Mouse (Mus musculus): Measurements from ENCODE around the gene Gm17490. TPM values are rescaled to one million over a fixed set of nuclear protein-coding genes. Genes with fewer than 3 reads are reported as not detected.

Gm17490 gene
- total RNA-seq, 1 experiment, result not detected

- in situ Hi-C loops (cut with MboI; ENCODE audit: low sequenced_read_pairs in 2 of 2, unreplicated experiment in 2 of 2), result no loop called here
- Histone ChIP-seq H3K36me3 (ENCODE audit: control insufficient read depth, insufficient read depth, low read length, poor library complexity, severe bottlenecking) (peaks cover 47% of the 10 kb centered on the region), H3K4me1 (ENCODE audit: control insufficient read depth in 2 of 2, insufficient read depth in 2 of 2, low read length in 2 of 2, poor library complexity in 1 of 2) (peaks cover 0 to 9% of the 10 kb centered on the region in 2 experiments; a peak in 3 of 4 replicates), H3K4me3 (ENCODE audit: insufficient read depth in 1 of 2, low read depth in 1 of 2, low read length in 2 of 2, poor library complexity in 1 of 2, severe bottlenecking in 1 of 2) (no peak overlapping the region), H3K9me3 (ENCODE audit: control insufficient read depth, insufficient read depth, low read depth, low read length) (0 out of 2 replicates have a peak, but pooled peaks cover 3% of the 10 kb centered on the region), H3K27ac (ENCODE audit: insufficient read depth, low read depth, low read length, poor library complexity, severe bottlenecking) (no peak overlapping the region), H3K9ac (ENCODE audit: insufficient read depth, low read depth, low read length, poor library complexity, severe bottlenecking) (no peak overlapping the region)
- DNase-seq (ENCODE audit: low read depth, low spot score), result no peak
- TF ChIP-seq ZC3H11A (IDR thresholded peaks at IDR 0.05; ENCODE audit: borderline replicate concordance, low read depth, low read length) (no peak), CHD2 (IDR thresholded peaks at IDR 0.05; ENCODE audit: low read depth, low read length) (no peak), MAFK (IDR thresholded peaks at IDR 0.05; ENCODE audit: insufficient read depth, low read depth, low read length) (no peak), HCFC1 (IDR thresholded peaks at IDR 0.05; ENCODE audit: borderline replicate concordance, insufficient read depth, low read length) (no peak), ZNF384 (IDR thresholded peaks at IDR 0.05; ENCODE audit: low read depth, low read length) (no peak)
These were observed 28.2 kb downstream of the Gm17490 start for GRCm38 (mm10) chr2:11597906-11598305.

GRCm38 (mm10) chr2:11596690-11597089, 29.4 kb downstream of the Gm17490 start:
- TF ChIP-seq MAFK (IDR thresholded peaks at IDR 0.05; ENCODE audit: insufficient read depth, low read depth, low read length) (no peak), ZC3H11A (IDR thresholded peaks at IDR 0.05; ENCODE audit: borderline replicate concordance, low read depth, low read length) (no peak), HCFC1 (IDR thresholded peaks at IDR 0.05; ENCODE audit: borderline replicate concordance, insufficient read depth, low read length) (no peak), CHD2 (IDR thresholded peaks at IDR 0.05; ENCODE audit: low read depth, low read length) (no peak), ZNF384 (IDR thresholded peaks at IDR 0.05; ENCODE audit: low read depth, low read length) (no peak)
- 0 out of 2 replicates have a peak, but pooled peaks cover 3% of the 10 kb centered on the region for H3K9me3 ChIP-seq (ENCODE audit: control insufficient read depth, insufficient read depth, low read depth, low read length)
- DNase-seq (ENCODE audit: low read depth, low spot score), result no peak
- peaks cover 51% of the 10 kb centered on the region for H3K36me3 ChIP-seq (ENCODE audit: control insufficient read depth, insufficient read depth, low read length, poor library complexity, severe bottlenecking)
- H3K4me3 ChIP-seq (ENCODE audit: insufficient read depth in 1 of 2, low read depth in 1 of 2, low read length in 2 of 2, poor library complexity in 1 of 2, severe bottlenecking in 1 of 2), result no peak overlapping the region
- H3K4me1 ChIP-seq (ENCODE audit: control insufficient read depth in 2 of 2, insufficient read depth in 2 of 2, low read length in 2 of 2, poor library complexity in 1 of 2), result peaks cover 0 to 6% of the 10 kb centered on the region in 2 experiments; a peak in 3 of 4 replicates
- no peak overlapping the region for H3K27ac ChIP-seq (ENCODE audit: insufficient read depth, low read depth, low read length, poor library complexity, severe bottlenecking)
- in situ Hi-C loops (cut with MboI; ENCODE audit: low sequenced_read_pairs in 2 of 2, unreplicated experiment in 2 of 2), result no loop called here
- no peak overlapping the region for H3K9ac ChIP-seq (ENCODE audit: insufficient read depth, low read depth, low read length, poor library complexity, severe bottlenecking)

GRCm38 (mm10) chr2:11587996-11588395, 38.1 kb downstream of the Gm17490 start:
- Histone ChIP-seq H3K4me3 (ENCODE audit: insufficient read depth in 1 of 2, low read depth in 1 of 2, low read length in 2 of 2, poor library complexity in 1 of 2, severe bottlenecking in 1 of 2) (no peak overlapping the region), H3K4me1 (ENCODE audit: control insufficient read depth in 2 of 2, insufficient read depth in 2 of 2, low read length in 2 of 2, poor library complexity in 1 of 2) (no peaks in the 10 kb centered on the region), H3K9me3 (ENCODE audit: control insufficient read depth, insufficient read depth, low read depth, low read length) (no peaks in the 10 kb centered on the region), H3K9ac (ENCODE audit: insufficient read depth, low read depth, low read length, poor library complexity, severe bottlenecking) (no peak overlapping the region), H3K27ac (ENCODE audit: insufficient read depth, low read depth, low read length, poor library complexity, severe bottlenecking) (no peak overlapping the region), H3K36me3 (ENCODE audit: control insufficient read depth, insufficient read depth, low read length, poor library complexity, severe bottlenecking) (peaks cover 41% of the 10 kb centered on the region)
- in situ Hi-C loops (cut with MboI; ENCODE audit: low sequenced_read_pairs in 2 of 2, unreplicated experiment in 2 of 2), result no loop called here
- TF ChIP-seq HCFC1 (IDR thresholded peaks at IDR 0.05; ENCODE audit: borderline replicate concordance, insufficient read depth, low read length) (no peak), CHD2 (IDR thresholded peaks at IDR 0.05; ENCODE audit: low read depth, low read length) (no peak), ZNF384 (IDR thresholded peaks at IDR 0.05; ENCODE audit: low read depth, low read length) (no peak)
- DNase-seq (ENCODE audit: low read depth, low spot score), result no peak

- Histone ChIP-seq H3K36me3 (ENCODE audit: control insufficient read depth, insufficient read depth, low read length, poor library complexity, severe bottlenecking) (peaks cover 4% of the 10 kb centered on the region), H3K4me1 (ENCODE audit: control insufficient read depth in 2 of 2, insufficient read depth in 2 of 2, low read length in 2 of 2, poor library complexity in 1 of 2) (0 out of 4 replicates have a peak, but pooled peaks cover 0 to 2% of the 10 kb centered on the region in 2 experiments), H3K4me3 (ENCODE audit: insufficient read depth in 1 of 2, low read depth in 1 of 2, low read length in 2 of 2, poor library complexity in 1 of 2, severe bottlenecking in 1 of 2) (no peak overlapping the region), H3K27ac (ENCODE audit: insufficient read depth, low read depth, low read length, poor library complexity, severe bottlenecking) (no peak overlapping the region), H3K9me3 (ENCODE audit: control insufficient read depth, insufficient read depth, low read depth, low read length) (no peaks in the 10 kb centered on the region), H3K9ac (ENCODE audit: insufficient read depth, low read depth, low read length, poor library complexity, severe bottlenecking) (no peak overlapping the region)
- no peak for TF ChIP-seq MAFK (IDR thresholded peaks at IDR 0.05; ENCODE audit: insufficient read depth, low read depth, low read length)
- no peak for TF ChIP-seq ZC3H11A (IDR thresholded peaks at IDR 0.05; ENCODE audit: borderline replicate concordance, low read depth, low read length)
- TF ChIP-seq HCFC1 (IDR thresholded peaks at IDR 0.05; ENCODE audit: borderline replicate concordance, insufficient read depth, low read length), result no peak
- TF ChIP-seq CHD2 (IDR thresholded peaks at IDR 0.05; ENCODE audit: low read depth, low read length), result no peak
- TF ChIP-seq ZNF384 (IDR thresholded peaks at IDR 0.05; ENCODE audit: low read depth, low read length), result no peak
- DNase-seq (ENCODE audit: low read depth, low spot score), result no peak
- in situ Hi-C loops (cut with MboI; ENCODE audit: low sequenced_read_pairs in 2 of 2, unreplicated experiment in 2 of 2), result no loop called here
These were observed 46.7 kb downstream of the Gm17490 start for GRCm38 (mm10) chr2:11579399-11579798.

GRCm38 (mm10) chr2:11578187-11578586, 47.9 kb downstream of the Gm17490 start:
- Histone ChIP-seq H3K4me3 (ENCODE audit: insufficient read depth in 1 of 2, low read depth in 1 of 2, low read length in 2 of 2, poor library complexity in 1 of 2, severe bottlenecking in 1 of 2) (no peak overlapping the region), H3K36me3 (ENCODE audit: control insufficient read depth, insufficient read depth, low read length, poor library complexity, severe bottlenecking) (no peaks in the 10 kb centered on the region; the same call in 1 of the 2 replicates), H3K27ac (ENCODE audit: insufficient read depth, low read depth, low read length, poor library complexity, severe bottlenecking) (no peak overlapping the region), H3K9ac (ENCODE audit: insufficient read depth, low read depth, low read length, poor library complexity, severe bottlenecking) (no peak overlapping the region), H3K4me1 (ENCODE audit: control insufficient read depth in 2 of 2, insufficient read depth in 2 of 2, low read length in 2 of 2, poor library complexity in 1 of 2) (0 out of 4 replicates have a peak, but pooled peaks cover 0 to 2% of the 10 kb centered on the region in 2 experiments), H3K9me3 (ENCODE audit: control insufficient read depth, insufficient read depth, low read depth, low read length) (no peaks in the 10 kb centered on the region)
- no peak for DNase-seq (ENCODE audit: low read depth, low spot score)
- no peak for TF ChIP-seq CHD2 (IDR thresholded peaks at IDR 0.05; ENCODE audit: low read depth, low read length)
- TF ChIP-seq ZNF384 (IDR thresholded peaks at IDR 0.05; ENCODE audit: low read depth, low read length), result no peak
- no peak for TF ChIP-seq ZC3H11A (IDR thresholded peaks at IDR 0.05; ENCODE audit: borderline replicate concordance, low read depth, low read length)
- no peak for TF ChIP-seq HCFC1 (IDR thresholded peaks at IDR 0.05; ENCODE audit: borderline replicate concordance, insufficient read depth, low read length)
- no peak for TF ChIP-seq MAFK (IDR thresholded peaks at IDR 0.05; ENCODE audit: insufficient read depth, low read depth, low read length)
- in situ Hi-C loops (cut with MboI; ENCODE audit: low sequenced_read_pairs in 2 of 2, unreplicated experiment in 2 of 2), result no loop called here
